Mouse (Mus musculus) neural tube, embryonic 13.5 days (tissue): ENCODE measurements at regions not wholly inside any gene's neighbourhood (a gene's known extent, or its start where the extent isn't known, plus 50 kb on each side); places are given as distances from the start of the nearest gene placed in this dataset.

Source experiments
- ATAC-seq: fragments of 200-750 bp; cut with Nextera tagmentation; 2 replicates; pipeline ENCODE4 v1.8.0; 2017; ENCODE audit warnings: low read depth, mild to moderate bottlenecking, moderate TSS enrichment, moderate library complexity
- H3K27ac ChIP-seq: fragments of 300-500 bp; sonication (generic); replicated peaks from 2 replicates; pipeline ENCODE4 v1.5.1; 2015; ENCODE audit warnings: moderate library complexity, mild to moderate bottlenecking, inconsistent platforms
- H3K27me3 ChIP-seq: fragments of 300-500 bp; sonication (generic); 2 replicates; pipeline ENCODE4 v1.6.1; 2015; ENCODE audit warnings: mild to moderate bottlenecking, inconsistent platforms
- H3K36me3 ChIP-seq: fragments of 300-500 bp; sonication (generic); 2 replicates; pipeline ENCODE4 v1.6.1; 2015; ENCODE audit warnings: mild to moderate bottlenecking, inconsistent platforms
- H3K4me1 ChIP-seq: fragments of 300-500 bp; sonication (generic); replicated peaks from 2 replicates; pipeline ENCODE4 v1.6.1; 2015; ENCODE audit warnings: inconsistent platforms
- H3K4me2 ChIP-seq: fragments of 300-500 bp; sonication (generic); 2 replicates; pipeline ENCODE4 v1.6.1; 2015; ENCODE audit warnings: inconsistent platforms, mild to moderate bottlenecking, moderate library complexity
- H3K4me3 ChIP-seq: fragments of 300-500 bp; sonication (generic); 2 replicates; pipeline ENCODE4 v1.5.1; 2015; ENCODE audit warnings: mild to moderate bottlenecking, inconsistent platforms
- H3K9ac ChIP-seq: fragments of 300-500 bp; sonication (generic); 2 replicates; pipeline ENCODE4 v1.6.1; 2015; ENCODE audit warnings: moderate library complexity, mild to moderate bottlenecking, inconsistent platforms
- H3K9me3 ChIP-seq: fragments of 300-500 bp; sonication (generic); 2 replicates; pipeline ENCODE4 v1.6.1; 2016; ENCODE audit warnings: inconsistent platforms
- WGBS: fragments of 180-500 bp; shearing (Covaris S2); methylation state at CpG from one replicate; pipeline ENCODE4 v1.1.7; 2015; 5-methylcytosine and 5-hydroxymethylcytosine counted together

GRCm38 (mm10) chr16:79718230-79718629, 627.3 kb upstream of the Tmprss15 start:
- no peaks in the 10 kb centered on the region for H3K4me1 ChIP-seq
- no peak overlapping the region for H3K27ac ChIP-seq
- H3K36me3 ChIP-seq, result no peaks in the 10 kb centered on the region
- ATAC-seq, result no peak
- no peaks in the 10 kb centered on the region for H3K9me3 ChIP-seq
- H3K4me3 ChIP-seq, result no peak overlapping the region
- H3K27me3 ChIP-seq, result no peaks in the 10 kb centered on the region
- 60% methylated on average over 1 of the region's 1 CpGs for WGBS
- H3K9ac ChIP-seq, result no peak overlapping the region
- no peak overlapping the region for H3K4me2 ChIP-seq

- Histone ChIP-seq H3K4me2 (no peak overlapping the region), H3K36me3 (no peaks in the 10 kb centered on the region), H3K27ac (no peak overlapping the region), H3K4me1 (no peaks in the 10 kb centered on the region), H3K4me3 (no peak overlapping the region), H3K9me3 (no peaks in the 10 kb centered on the region), H3K9ac (no peak overlapping the region), H3K27me3 (no peaks in the 10 kb centered on the region)
- ATAC-seq, result no peak
- WGBS, result 30% methylated on average over 2 of the region's 2 CpGs
Measured at GRCm38 (mm10) chr16:79692444-79692843, 601.5 kb upstream of the Tmprss15 start.

- no peak overlapping the region for H3K4me3 ChIP-seq
- H3K4me1 ChIP-seq, result no peaks in the 10 kb centered on the region
- H3K36me3 ChIP-seq, result no peaks in the 10 kb centered on the region
- 63% methylated on average over 6 of the region's 6 CpGs for WGBS
- no peak overlapping the region for H3K9ac ChIP-seq
- no peak overlapping the region for H3K27ac ChIP-seq
- H3K9me3 ChIP-seq, result no peaks in the 10 kb centered on the region
- no peak for ATAC-seq
- no peak overlapping the region for H3K4me2 ChIP-seq
- no peaks in the 10 kb centered on the region for H3K27me3 ChIP-seq
Measured at GRCm38 (mm10) chr16:79651162-79651741, 560.4 kb upstream of the Tmprss15 start.

- Histone ChIP-seq H3K4me2 (no peak overlapping the region), H3K4me1 (no peaks in the 10 kb centered on the region), H3K9ac (no peak overlapping the region), H3K4me3 (no peak overlapping the region), H3K9me3 (no peaks in the 10 kb centered on the region), H3K27me3 (no peaks in the 10 kb centered on the region), H3K27ac (no peak overlapping the region), H3K36me3 (no peaks in the 10 kb centered on the region)
- ATAC-seq, result no peak
- 54% methylated on average over 3 of the region's 3 CpGs for WGBS
Measured at GRCm38 (mm10) chr16:79640898-79641297, 550.0 kb upstream of the Tmprss15 start.

GRCm38 (mm10) chr16:79627139-79627538, 536.2 kb upstream of the Tmprss15 start:
- Histone ChIP-seq H3K36me3 (no peaks in the 10 kb centered on the region), H3K9ac (no peak overlapping the region), H3K27me3 (no peaks in the 10 kb centered on the region), H3K27ac (no peak overlapping the region), H3K4me1 (no peaks in the 10 kb centered on the region), H3K4me2 (no peak overlapping the region), H3K9me3 (no peaks in the 10 kb centered on the region), H3K4me3 (no peak overlapping the region)
- 49% methylated on average over 1 of the region's 1 CpGs for WGBS
- ATAC-seq, result no peak

GRCm38 (mm10) chr16:79611002-79611401, 520.1 kb upstream of the Tmprss15 start:
- no peak overlapping the region for H3K27ac ChIP-seq
- H3K4me3 ChIP-seq, result no peak overlapping the region
- WGBS, result 62% methylated on average over 5 of the region's 5 CpGs
- no peak overlapping the region for H3K4me2 ChIP-seq
- no peaks in the 10 kb centered on the region for H3K27me3 ChIP-seq
- H3K9me3 ChIP-seq, result no peaks in the 10 kb centered on the region
- no peaks in the 10 kb centered on the region for H3K36me3 ChIP-seq
- no peaks in the 10 kb centered on the region for H3K4me1 ChIP-seq
- no peak for ATAC-seq
- no peak overlapping the region for H3K9ac ChIP-seq

GRCm38 (mm10) chr16:79590891-79591290, 500.0 kb upstream of the Tmprss15 start:
- WGBS, result 68% methylated on average over 3 of the region's 3 CpGs
- Histone ChIP-seq H3K4me3 (no peak overlapping the region), H3K4me2 (no peak overlapping the region), H3K27me3 (no peaks in the 10 kb centered on the region), H3K27ac (no peak overlapping the region), H3K4me1 (no peaks in the 10 kb centered on the region), H3K9ac (no peak overlapping the region), H3K9me3 (no peaks in the 10 kb centered on the region), H3K36me3 (no peaks in the 10 kb centered on the region)
- ATAC-seq, result no peak

- no peaks in the 10 kb centered on the region for H3K4me1 ChIP-seq
- no peaks in the 10 kb centered on the region for H3K27me3 ChIP-seq
- no peaks in the 10 kb centered on the region for H3K9me3 ChIP-seq
- H3K36me3 ChIP-seq, result no peaks in the 10 kb centered on the region
- no peak overlapping the region for H3K27ac ChIP-seq
- no peak; the same call in 1 of the 2 replicates for ATAC-seq
- no peak overlapping the region for H3K4me3 ChIP-seq
- H3K9ac ChIP-seq, result no peak overlapping the region
- no peak overlapping the region for H3K4me2 ChIP-seq
Measured at GRCm38 (mm10) chr16:79585745-79586144, 494.8 kb upstream of the Tmprss15 start.

GRCm38 (mm10) chr16:79570867-79571266, 480.0 kb upstream of the Tmprss15 start:
- Histone ChIP-seq H3K9ac (no peak overlapping the region), H3K36me3 (no peaks in the 10 kb centered on the region), H3K4me2 (no peak overlapping the region), H3K4me3 (no peak overlapping the region), H3K4me1 (no peaks in the 10 kb centered on the region), H3K27ac (no peak overlapping the region), H3K9me3 (no peaks in the 10 kb centered on the region), H3K27me3 (no peaks in the 10 kb centered on the region)
- ATAC-seq, result no peak
- 85% methylated on average over 2 of the region's 2 CpGs for WGBS

- Histone ChIP-seq H3K9me3 (no peaks in the 10 kb centered on the region), H3K4me3 (no peak overlapping the region), H3K27me3 (no peaks in the 10 kb centered on the region), H3K4me2 (no peak overlapping the region), H3K4me1 (no peaks in the 10 kb centered on the region), H3K9ac (no peak overlapping the region), H3K27ac (no peak overlapping the region), H3K36me3 (no peaks in the 10 kb centered on the region)
- ATAC-seq, result no peak
- 83% methylated on average over 2 of the region's 2 CpGs for WGBS
Measured at GRCm38 (mm10) chr16:79534370-79534769, 443.5 kb upstream of the Tmprss15 start.

GRCm38 (mm10) chr16:79492493-79492892, 401.6 kb upstream of the Tmprss15 start:
- Histone ChIP-seq H3K4me3 (no peak overlapping the region), H3K27me3 (no peaks in the 10 kb centered on the region), H3K9ac (no peak overlapping the region), H3K27ac (no peak overlapping the region), H3K36me3 (no peaks in the 10 kb centered on the region), H3K4me2 (no peak overlapping the region), H3K9me3 (no peaks in the 10 kb centered on the region), H3K4me1 (no peaks in the 10 kb centered on the region)
- no peak for ATAC-seq
- 55% methylated on average over 3 of the region's 3 CpGs for WGBS

GRCm38 (mm10) chr16:79450871-79451270, 360.0 kb upstream of the Tmprss15 start:
- no peaks in the 10 kb centered on the region for H3K36me3 ChIP-seq
- 47% methylated on average over 2 of the region's 2 CpGs for WGBS
- H3K4me1 ChIP-seq, result no peaks in the 10 kb centered on the region
- H3K9me3 ChIP-seq, result no peaks in the 10 kb centered on the region
- H3K27ac ChIP-seq, result no peak overlapping the region
- H3K9ac ChIP-seq, result no peak overlapping the region
- no peak overlapping the region for H3K4me3 ChIP-seq
- no peak for ATAC-seq
- no peak overlapping the region for H3K4me2 ChIP-seq
- H3K27me3 ChIP-seq, result no peaks in the 10 kb centered on the region

GRCm38 (mm10) chr16:79449732-79450131, 358.8 kb upstream of the Tmprss15 start:
- H3K27me3 ChIP-seq, result no peaks in the 10 kb centered on the region
- H3K36me3 ChIP-seq, result no peaks in the 10 kb centered on the region
- no peaks in the 10 kb centered on the region for H3K4me1 ChIP-seq
- H3K4me3 ChIP-seq, result no peak overlapping the region
- H3K4me2 ChIP-seq, result no peak overlapping the region
- 7% methylated on average over 1 of the region's 1 CpGs for WGBS
- ATAC-seq, result peak; percentile 93
- H3K9me3 ChIP-seq, result no peaks in the 10 kb centered on the region
- no peak overlapping the region for H3K27ac ChIP-seq
- no peak overlapping the region for H3K9ac ChIP-seq
